Mouse (Mus musculus) lung, postnatal 0 days (tissue): Measurements from ENCODE around the gene Pde11a. TPM values are rescaled to one million over a fixed set of nuclear protein-coding genes. Genes with fewer than 3 reads are reported as not detected.

Experiments
- ATAC-seq: fragments of 200-750 bp; cut with Nextera tagmentation; 2 replicates; pipeline ENCODE4 v1.8.0; 2017; ENCODE audit warnings: moderate library complexity
- DNase-seq: peaks from one replicate; pipeline ENCODE4 v3.0.0-alpha.2; 2016; ENCODE audit warnings: low spot score
- H3K27ac ChIP-seq: fragments of 300-500 bp; sonication (generic); 2 replicates; pipeline ENCODE4 v1.5.1; 2014; ENCODE audit warnings: antibody characterized with exemption, mild to moderate bottlenecking, low read length, mixed read lengths
- H3K27me3 ChIP-seq: fragments of 300-500 bp; sonication (generic); replicated peaks from 2 replicates; pipeline ENCODE4 v1.6.1; 2014; ENCODE audit warnings: low read length, mixed read lengths; ENCODE audit not compliant: insufficient read depth
- H3K36me3 ChIP-seq: fragments of 300-500 bp; sonication (generic); 2 replicates; pipeline ENCODE4 v1.6.1; 2014; ENCODE audit warnings: low read length, mixed read lengths; ENCODE audit not compliant: insufficient read depth
- H3K4me1 ChIP-seq: fragments of 300-500 bp; sonication (generic); 2 replicates; pipeline ENCODE4 v1.6.1; 2014; ENCODE audit warnings: antibody characterized with exemption, low read depth, low read length, mixed read lengths; ENCODE audit not compliant: insufficient read depth
- H3K4me2 ChIP-seq: fragments of 300-500 bp; sonication (generic); replicated peaks from 2 replicates; pipeline ENCODE4 v1.6.1; 2014; ENCODE audit warnings: low read depth, mild to moderate bottlenecking, low read length, moderate library complexity, mixed read lengths
- H3K4me3 ChIP-seq: fragments of 300-500 bp; sonication (generic); 2 replicates; pipeline ENCODE4 v1.5.1; 2014; ENCODE audit warnings: low read depth, low read length
- H3K9ac ChIP-seq: fragments of 300-500 bp; sonication (generic); replicated peaks from 2 replicates; pipeline ENCODE4 v1.6.1; 2014; ENCODE audit warnings: low read depth, mild to moderate bottlenecking
- H3K9me3 ChIP-seq: fragments of 300-500 bp; sonication (generic); 2 replicates; pipeline ENCODE4 v1.6.1; 2016; ENCODE audit warnings: low read length, mixed read lengths
- CTCF ChIP-seq: IDR thresholded peaks from 2 replicates; pipeline ENCODE4 v1.5.1; 2016; ENCODE audit warnings: antibody characterized with exemption, mild to moderate bottlenecking
- EP300 ChIP-seq: IDR thresholded peaks from 2 replicates; pipeline ENCODE4 v1.6.1; 2016; ENCODE audit warnings: antibody characterized with exemption, mild to moderate bottlenecking, control low read depth
- WGBS: fragments of 180-500 bp; shearing (Covaris S2); extraction: QIAGEN DNeasy Blood & Tissue Kit; methylation state at CpG from one replicate; pipeline ENCODE4 v1.1.7; 2014; 5-methylcytosine and 5-hydroxymethylcytosine counted together
- polyA plus RNA-seq: library from polyadenylated mRNA; unstranded; fragments of >200 nt; fragmentation: Nextera tagmentation; extraction: Ambion mirVana; gene quantifications from 2 replicates; pipeline ENCODE4 v1.2.1, GENCODE M21; 2015

Gene Pde11a
- polyA plus RNA-seq, 1 experiment from 2014 or later, result 0.16 TPM

GRCm38 (mm10) chr2:75999636-76000035, 338.9 kb downstream of the Pde11a start:
- H3K9ac ChIP-seq, result no peak overlapping the region
- DNase-seq (no peak), ATAC-seq (no peak)
- H3K4me2 ChIP-seq, result no peak overlapping the region
- H3K36me3 ChIP-seq, result no peaks in the 10 kb centered on the region
- H3K27ac ChIP-seq, result no peak overlapping the region
- H3K27me3 ChIP-seq, result no peaks in the 10 kb centered on the region
- no peaks in the 10 kb centered on the region for H3K4me1 ChIP-seq
- no peak for TF ChIP-seq CTCF
- no peak for TF ChIP-seq EP300
- no peak overlapping the region for H3K4me3 ChIP-seq
- WGBS, result 39% methylated on average over 12 of the region's 12 CpGs
- no peaks in the 10 kb centered on the region for H3K9me3 ChIP-seq

- H3K4me3 ChIP-seq, result no peak overlapping the region
- H3K4me2 ChIP-seq, result no peak overlapping the region
- no peaks in the 10 kb centered on the region for H3K4me1 ChIP-seq
- no peaks in the 10 kb centered on the region for H3K36me3 ChIP-seq
- ATAC-seq, result peak; percentile 69
- peak; percentile 53 for DNase-seq
- no peaks in the 10 kb centered on the region for H3K9me3 ChIP-seq
- no peak overlapping the region for H3K27ac ChIP-seq
- WGBS, result 28% methylated on average over 8 of the region's 8 CpGs
- H3K27me3 ChIP-seq, result no peaks in the 10 kb centered on the region
- H3K9ac ChIP-seq, result no peak overlapping the region
- TF ChIP-seq EP300 (no peak), CTCF (no peak)
These were observed 339.9 kb downstream of the Pde11a start for GRCm38 (mm10) chr2:75998692-75999091.

GRCm38 (mm10) chr2:75997726-75998125, 340.8 kb downstream of the Pde11a start:
- H3K9me3 ChIP-seq, result no peaks in the 10 kb centered on the region
- H3K27me3 ChIP-seq, result no peaks in the 10 kb centered on the region
- peak; percentile 37; the same call in 1 of the 2 replicates for ATAC-seq
- H3K4me1 ChIP-seq, result no peaks in the 10 kb centered on the region
- peak; percentile 30 for DNase-seq
- H3K9ac ChIP-seq, result no peak overlapping the region
- no peak overlapping the region for H3K4me2 ChIP-seq
- no peaks in the 10 kb centered on the region for H3K36me3 ChIP-seq
- 26% methylated on average over 12 of the region's 12 CpGs for WGBS
- no peak for TF ChIP-seq EP300
- TF ChIP-seq CTCF, result no peak
- H3K4me3 ChIP-seq, result no peak overlapping the region
- no peak overlapping the region for H3K27ac ChIP-seq

GRCm38 (mm10) chr2:75994841-75995240, 343.7 kb downstream of the Pde11a start:
- 93% methylated on average over 11 of the region's 11 CpGs for WGBS
- TF ChIP-seq CTCF, result no peak
- no peak for TF ChIP-seq EP300
- Histone ChIP-seq H3K36me3 (no peaks in the 10 kb centered on the region), H3K9me3 (no peaks in the 10 kb centered on the region), H3K27me3 (no peaks in the 10 kb centered on the region), H3K9ac (no peak overlapping the region), H3K4me3 (no peak overlapping the region), H3K27ac (no peak overlapping the region), H3K4me1 (peaks cover 4% of the 10 kb centered on the region; the same call in 1 of the 2 replicates), H3K4me2 (no peak overlapping the region)
- DNase-seq (no peak), ATAC-seq (no peak)

GRCm38 (mm10) chr2:75991581-75992205, 346.9 kb downstream of the Pde11a start:
- H3K4me2 ChIP-seq, result no peak overlapping the region
- WGBS, result 16% methylated on average over 6 of the region's 6 CpGs
- no peak overlapping the region for H3K9ac ChIP-seq
- H3K27ac ChIP-seq, result no peak overlapping the region
- peaks cover 4% of the 10 kb centered on the region; the same call in 1 of the 2 replicates for H3K4me1 ChIP-seq
- TF ChIP-seq CTCF (no peak), EP300 (no peak)
- peak; percentile 71 for ATAC-seq
- H3K27me3 ChIP-seq, result no peaks in the 10 kb centered on the region
- H3K9me3 ChIP-seq, result no peaks in the 10 kb centered on the region
- no peaks in the 10 kb centered on the region for H3K36me3 ChIP-seq
- peak; percentile 70 for DNase-seq
- H3K4me3 ChIP-seq, result no peak overlapping the region

- Histone ChIP-seq H3K27me3 (no peaks in the 10 kb centered on the region), H3K27ac (no peak overlapping the region), H3K9ac (no peak overlapping the region), H3K4me3 (no peak overlapping the region), H3K9me3 (no peaks in the 10 kb centered on the region), H3K36me3 (no peaks in the 10 kb centered on the region), H3K4me2 (no peak overlapping the region), H3K4me1 (peaks cover 4% of the 10 kb centered on the region; the same call in 1 of the 2 replicates)
- 53% methylated on average over 13 of the region's 13 CpGs for whole genome bisulfite sequencing
- peak; percentile 72 for DNase-seq
- peak; percentile 84 for TF ChIP-seq CTCF
- TF ChIP-seq EP300, result no peak
- ATAC-seq, result peak; percentile 53
These were observed 347.6 kb downstream of the Pde11a start for GRCm38 (mm10) chr2:75990885-75991539.
